Mouse (Mus musculus) large intestine, adult 2 months (tissue): Measurements from ENCODE around the gene Svs5. TPM values are rescaled to one million over a fixed set of nuclear protein-coding genes. Genes with fewer than 3 reads are reported as not detected.

Experiments
- DNase-seq: peaks from one replicate; pipeline ENCODE4 v3.0.0-alpha.2; 2012; ENCODE audit warnings: low read depth, low spot score
- WGBS: fragments of 180-500 bp; shearing (Covaris S2); methylation state at CpG from one replicate; pipeline ENCODE4 v1.1.7; 2018; 5-methylcytosine and 5-hydroxymethylcytosine counted together
- polyA plus RNA-seq: library from polyadenylated mRNA; depleted of rRNA; stranded (reverse); fragments of >200 nt; gene quantifications from 2 replicates; pipeline ENCODE4 v1.2.3, GENCODE M21; 2012; rRNA removed

Gene Svs5
- polyA plus RNA-seq, 1 experiment = not detected

- WGBS = 11% methylated on average over 4 of the region's 4 CpGs
- no peak for DNase-seq
These were observed 40.6 kb downstream of the Svs5 start for GRCm38 (mm10) chr2:164373187-164373586.

GRCm38 (mm10) chr2:164377478-164378426 lies 45.2 kb downstream of the Svs5 start:
- WGBS = 73% methylated on average over 15 of the region's 15 CpGs
- DNase-seq = no peak

- DNase-seq = no peak
- WGBS = 79% methylated on average over 8 of the region's 8 CpGs
These were observed 49.2 kb downstream of the Svs5 start for GRCm38 (mm10) chr2:164381726-164382125.

GRCm38 (mm10) chr2:164382971-164383370 lies 50.4 kb downstream of the Svs5 start:
- 56% methylated on average over 3 of the region's 3 CpGs for WGBS
- no peak for DNase-seq

Other genes starting within 250 kb of the Svs5 start
- gene Kcns1, start 161.6 kb upstream of the Svs5 start, polyA plus RNA-seq = 0.05 TPM in 2 replicates
- gene Wfdc5, start 150.0 kb upstream of the Svs5 start, polyA plus RNA-seq = not detected in 2 replicates
- 0.16 TPM in 1 of 2 replicates, not detected in the other for gene Wfdc12, start 142.1 kb upstream of the Svs5 start, polyA plus RNA-seq
- not detected in 2 replicates for gene Wfdc15a, start 132.6 kb upstream of the Svs5 start, polyA plus RNA-seq
- 0.41 TPM in 1 of 2 replicates, not detected in the other for gene Wfdc15b, start 111.1 kb upstream of the Svs5 start, polyA plus RNA-seq
- not detected in 2 replicates for gene Svs2, start 94.3 kb upstream of the Svs5 start, polyA plus RNA-seq
- gene Svs3b, start 76.1 kb upstream of the Svs5 start, polyA plus RNA-seq = not detected in 2 replicates
- gene Svs4, start 54.3 kb upstream of the Svs5 start, polyA plus RNA-seq = not detected in 2 replicates
- not detected in 2 replicates for gene Svs3a, start 43.5 kb upstream of the Svs5 start, polyA plus RNA-seq
- not detected in 2 replicates for gene Svs6, start 16.0 kb upstream of the Svs5 start, polyA plus RNA-seq
- gene Slpi, start 56.4 kb downstream of the Svs5 start, polyA plus RNA-seq = 24.9 and 38.0 TPM in 2 replicates
- not detected in 2 replicates for gene Rbpjl, start 70.4 kb downstream of the Svs5 start, polyA plus RNA-seq
- gene Matn4, start 72.4 kb downstream of the Svs5 start, polyA plus RNA-seq = 0.27 and 0.57 TPM in 2 replicates
- 70.6 and 77.3 TPM in 2 replicates for gene Sdc4, start 111.1 kb downstream of the Svs5 start, polyA plus RNA-seq
- gene Sys1, start 124.2 kb downstream of the Svs5 start, polyA plus RNA-seq = 104 and 111 TPM in 2 replicates
- 25.6 and 40.2 TPM in 2 replicates for gene Gm20458, start 128.2 kb downstream of the Svs5 start, polyA plus RNA-seq
- not detected in 2 replicates for gene Trp53tg5, start 141.0 kb downstream of the Svs5 start, polyA plus RNA-seq
- 69.4 and 96.9 TPM in 2 replicates for gene Dbndd2, start 153.4 kb downstream of the Svs5 start, polyA plus RNA-seq
- gene Pigt, start 164.8 kb downstream of the Svs5 start, polyA plus RNA-seq = 118 and 127 TPM in 2 replicates
- 1.4 and 3.5 TPM in 2 replicates for gene Wfdc2, start 229.7 kb downstream of the Svs5 start, polyA plus RNA-seq
- gene Spint3, start 240.7 kb downstream of the Svs5 start, polyA plus RNA-seq = not detected in 2 replicates